Mouse (Mus musculus): ENCODE data around the gene Cep250. TPM values are rescaled to one million over a fixed set of nuclear protein-coding genes. Genes with fewer than 3 reads are reported as not detected.

Cep250 gene
- polyA plus RNA-seq, 1 experiment: 6.4 TPM

DNA sequence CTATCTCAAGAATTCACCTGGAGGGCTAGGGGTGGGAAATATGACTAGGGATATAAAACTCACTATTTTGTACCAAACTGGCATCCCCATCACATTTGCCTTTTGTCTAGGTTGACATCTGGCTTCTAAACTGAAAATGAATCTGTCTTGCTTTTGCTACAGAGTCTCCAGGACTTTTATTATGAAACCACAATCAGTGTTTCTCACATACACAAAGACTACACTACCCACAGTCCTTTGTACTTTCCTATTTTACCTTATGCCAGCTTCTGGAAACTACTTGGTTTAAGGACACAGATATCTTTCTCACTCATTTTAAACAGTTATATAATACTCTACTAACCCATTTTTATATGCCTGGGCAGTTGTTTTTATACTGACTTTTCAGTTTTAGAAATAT lies 69.2 kb downstream of the Cep250 start:
- no peak for TF ChIP-seq POLR2A (IDR thresholded peaks at IDR 0.05; ENCODE audit: control insufficient read depth, low read depth, low read length)
- no peak for TF ChIP-seq CTCF (IDR thresholded peaks at IDR 0.05; ENCODE audit: control insufficient read depth, insufficient read depth, insufficient replicate concordance, low read depth, low read length)
- Histone ChIP-seq H3K36me3 (ENCODE audit: control insufficient read depth, insufficient read depth, low read length) (no peaks in the 10 kb centered on the region), H3K27ac (ENCODE audit: control insufficient read depth, insufficient read depth, low read depth, low read length) (no peak overlapping the region), H3K27me3 (ENCODE audit: control insufficient read depth, insufficient read depth, low read length) (no peaks in the 10 kb centered on the region), H3K4me1 (ENCODE audit: control insufficient read depth, insufficient read depth, low read length) (no peaks in the 10 kb centered on the region), H3K4me3 (ENCODE audit: control insufficient read depth, low read depth, low read length) (no peak overlapping the region)

DNA sequence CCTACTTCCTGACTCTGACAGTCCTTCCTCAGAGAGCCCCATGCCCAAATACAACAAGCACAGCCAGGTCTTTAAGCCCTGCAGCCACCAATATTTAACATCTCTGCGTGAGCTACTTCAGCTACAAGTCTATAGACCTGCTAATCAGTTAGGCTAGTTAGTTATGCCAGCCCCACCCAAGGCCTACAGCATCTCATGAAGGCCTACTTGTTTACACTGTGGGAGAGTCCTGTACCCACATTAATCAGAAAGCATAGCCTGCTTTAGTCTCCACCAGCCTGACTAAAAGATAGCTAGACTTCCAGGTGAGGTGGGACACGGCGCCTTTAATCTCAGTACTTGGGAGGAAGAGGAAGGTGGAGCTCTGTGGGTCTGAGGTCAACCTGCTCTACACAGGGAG lies 83.1 kb downstream of the Cep250 start:
- Histone ChIP-seq H3K27ac (ENCODE audit: control insufficient read depth, insufficient read depth, low read depth, low read length) (no peak overlapping the region), H3K4me1 (ENCODE audit: control insufficient read depth, insufficient read depth, low read length) (0 out of 2 replicates have a peak, but pooled peaks cover 3% of the 10 kb centered on the region), H3K4me3 (ENCODE audit: control insufficient read depth, low read depth, low read length) (no peak overlapping the region), H3K27me3 (ENCODE audit: control insufficient read depth, insufficient read depth, low read length) (no peaks in the 10 kb centered on the region), H3K36me3 (ENCODE audit: control insufficient read depth, insufficient read depth, low read length) (no peaks in the 10 kb centered on the region)
- no peak for TF ChIP-seq POLR2A (IDR thresholded peaks at IDR 0.05; ENCODE audit: control insufficient read depth, low read depth, low read length)
- TF ChIP-seq CTCF (IDR thresholded peaks at IDR 0.05; ENCODE audit: control insufficient read depth, insufficient read depth, insufficient replicate concordance, low read depth, low read length): no peak

DNA sequence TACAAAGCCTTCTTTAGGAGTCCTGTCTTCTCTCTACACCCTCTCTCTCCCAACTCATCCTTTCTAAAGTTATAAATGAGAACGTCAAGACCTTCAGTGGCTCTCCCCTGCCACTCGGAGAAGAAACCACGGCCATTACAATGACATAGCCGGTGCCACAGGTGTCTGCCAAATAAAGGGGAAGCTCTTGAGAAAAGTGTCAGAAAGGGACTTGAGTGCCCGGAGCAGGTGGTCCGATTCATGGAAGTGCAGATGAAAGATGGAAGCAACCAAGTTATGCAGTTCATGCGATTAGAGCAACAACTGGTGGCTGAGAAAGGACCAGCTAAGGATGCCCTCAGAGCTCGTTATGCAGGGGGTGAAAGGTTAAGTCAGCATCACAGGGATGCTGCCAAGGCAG lies 86.6 kb downstream of the Cep250 start:
- Histone ChIP-seq H3K4me1 (ENCODE audit: control insufficient read depth, insufficient read depth, low read length) (no peaks in the 10 kb centered on the region; the same call in none of the 2 replicates), H3K36me3 (ENCODE audit: control insufficient read depth, insufficient read depth, low read length) (no peaks in the 10 kb centered on the region), H3K27ac (ENCODE audit: control insufficient read depth, insufficient read depth, low read depth, low read length) (no peak overlapping the region), H3K27me3 (ENCODE audit: control insufficient read depth, insufficient read depth, low read length) (no peaks in the 10 kb centered on the region), H3K4me3 (ENCODE audit: control insufficient read depth, low read depth, low read length) (no peak overlapping the region)
- TF ChIP-seq CTCF (IDR thresholded peaks at IDR 0.05; ENCODE audit: control insufficient read depth, insufficient read depth, insufficient replicate concordance, low read depth, low read length) (no peak), POLR2A (IDR thresholded peaks at IDR 0.05; ENCODE audit: control insufficient read depth, low read depth, low read length) (no peak)

DNA sequence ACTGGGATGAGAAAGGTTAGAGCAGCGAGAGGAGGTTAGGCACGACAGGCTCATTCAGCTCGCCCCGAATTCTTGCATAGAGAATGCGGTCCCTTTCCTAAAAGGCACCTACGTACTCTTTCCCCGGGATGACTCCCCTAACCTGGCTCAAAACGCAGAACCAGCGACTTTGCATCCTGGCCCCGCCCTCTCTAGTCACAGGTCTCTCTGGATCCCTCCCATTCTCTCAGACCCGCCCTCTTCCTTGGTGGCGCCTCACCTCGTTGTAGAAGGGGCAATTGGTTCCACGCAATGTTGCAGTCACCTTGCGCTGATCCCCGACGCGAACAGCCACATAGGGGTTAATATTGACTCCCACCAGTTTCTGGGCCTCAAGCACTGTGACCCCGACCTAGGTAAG lies 91.7 kb downstream of the Cep250 start:
- no peak overlapping the region for H3K4me3 ChIP-seq (ENCODE audit: control insufficient read depth, low read depth, low read length)
- H3K36me3 ChIP-seq (ENCODE audit: control insufficient read depth, insufficient read depth, low read length): no peaks in the 10 kb centered on the region
- no peaks in the 10 kb centered on the region for H3K27me3 ChIP-seq (ENCODE audit: control insufficient read depth, insufficient read depth, low read length)
- no peak for TF ChIP-seq CTCF (IDR thresholded peaks at IDR 0.05; ENCODE audit: control insufficient read depth, insufficient read depth, insufficient replicate concordance, low read depth, low read length)
- TF ChIP-seq POLR2A (IDR thresholded peaks at IDR 0.05; ENCODE audit: control insufficient read depth, low read depth, low read length): no peak
- peaks cover 3% of the 10 kb centered on the region for H3K4me1 ChIP-seq (ENCODE audit: control insufficient read depth, insufficient read depth, low read length)
- no peak overlapping the region for H3K27ac ChIP-seq (ENCODE audit: control insufficient read depth, insufficient read depth, low read depth, low read length)

Other genes starting within 250 kb of the Cep250 start
- 28.4 and 29.4 TPM in 2 replicates for gene Edem2, start 227.0 kb upstream of the Cep250 start, polyA plus RNA-seq (2012; rRNA removed)
- gene Gm17581, start 220.6 kb upstream of the Cep250 start, polyA plus RNA-seq (2012; rRNA removed): not detected in 2 replicates
- gene Procr, start 205.3 kb upstream of the Cep250 start, polyA plus RNA-seq (2012; rRNA removed): 0.22 and 0.30 TPM in 2 replicates
- gene Mmp24, start 181.1 kb upstream of the Cep250 start, polyA plus RNA-seq (2012; rRNA removed): 1.6 and 2.1 TPM in 2 replicates
- gene BC029722, start 137.0 kb upstream of the Cep250 start, polyA plus RNA-seq (2012; rRNA removed): 24.4 and 29.9 TPM in 2 replicates
- 41.2 and 44.7 TPM in 2 replicates for gene Eif6, start 129.5 kb upstream of the Cep250 start, polyA plus RNA-seq (2012; rRNA removed)
- not detected in 2 replicates for gene Fam83c, start 121.6 kb upstream of the Cep250 start, polyA plus RNA-seq (2012; rRNA removed)
- gene Uqcc1, start 26.1 kb upstream of the Cep250 start, polyA plus RNA-seq (2012; rRNA removed): 48.6 and 52.9 TPM in 2 replicates
- 0.17 and 0.19 TPM in 2 replicates for gene Gm15557, start 15.7 kb upstream of the Cep250 start, polyA plus RNA-seq (2012; rRNA removed)
- gene Gdf5, start 11.1 kb upstream of the Cep250 start, polyA plus RNA-seq (2012; rRNA removed): 0.17 and 0.46 TPM in 2 replicates
- 24.6 and 24.9 TPM in 2 replicates for gene 6430550D23Rik, start 51.5 kb downstream of the Cep250 start, polyA plus RNA-seq (2012; rRNA removed)
- gene Ergic3, start 51.6 kb downstream of the Cep250 start, polyA plus RNA-seq (2012; rRNA removed): 400 and 412 TPM in 2 replicates
- 2.7 TPM in 2 replicates for gene Fer1l4, start 96.5 kb downstream of the Cep250 start, polyA plus RNA-seq (2012; rRNA removed)
- gene Spag4, start 108.7 kb downstream of the Cep250 start, polyA plus RNA-seq (2012; rRNA removed): 844 and 859 TPM in 2 replicates
- 16.1 and 22.1 TPM in 2 replicates for gene Cpne1, start 155.5 kb downstream of the Cep250 start, polyA plus RNA-seq (2012; rRNA removed)
- 8.9 and 12.1 TPM in 2 replicates for gene Rbm12, start 155.5 kb downstream of the Cep250 start, polyA plus RNA-seq (2012; rRNA removed)
- gene Gm28036, start 170.6 kb downstream of the Cep250 start, polyA plus RNA-seq (2012; rRNA removed): 3.8 and 6.9 TPM in 2 replicates
- gene Romo1, start 187.6 kb downstream of the Cep250 start, polyA plus RNA-seq (2012; rRNA removed): 79.6 and 105 TPM in 2 replicates
- gene Nfs1, start 187.7 kb downstream of the Cep250 start, polyA plus RNA-seq (2012; rRNA removed): 42.0 and 42.8 TPM in 2 replicates
- gene Rbm39, start 223.8 kb downstream of the Cep250 start, polyA plus RNA-seq (2012; rRNA removed): 19.3 and 27.9 TPM in 2 replicates
- 11.2 and 12.0 TPM in 2 replicates for gene Phf20, start 240.0 kb downstream of the Cep250 start, polyA plus RNA-seq (2012; rRNA removed)

All from testis, adult 2 months (tissue).